Comparison of ENCODE assay signal across 11 mouse cellular contexts in genomic region chr5:112393741-112394414, GRCm38 (mm10). TPM values are rescaled to one million over a fixed set of nuclear protein-coding genes. Genes with fewer than 3 reads are reported as not detected.
DNase-seq lines count a peak whose midpoint lies in the region; ATAC-seq and TF ChIP-seq lines count a peak whose summit lies in the region.
"Had no signal": no experiment of that assay in that cellular context is flagged by ENCODE, and none has a peak within 500 bp of the region (broad histone marks: within the 10 kb centered on the region; RNA-seq: fewer than 3 reads in every experiment).

No protein-coding gene starts in this region.

- no peaks in the 10 kb centered on the region for H3K9me3 ChIP-seq in heart, embryonic 12.5 days (replicated peaks)
- H3K9me3 ChIP-seq in forebrain, postnatal 0 days (ENCODE audit: low read length): no peaks in the 10 kb centered on the region
- no peaks in the 10 kb centered on the region for H3K9me3 ChIP-seq in midbrain, embryonic 13.5 days

- DNase-seq in heart, adult 18-20 months: no peak
- peak; percentile 40 for DNase-seq in MN1 (ENCODE audit: low spot score)
- no peak for DNase-seq in forebrain, postnatal 0 days
- DNase-seq in frontal cortex, postnatal 10 days (ENCODE audit: low spot score in 2 of 2): no peak
- no peak for DNase-seq in gastrocnemius, postnatal 36 days
- DNase-seq in kidney, postnatal 36 days: no peak

- H3K27ac ChIP-seq in heart, embryonic 12.5 days (ENCODE audit: poor library complexity, severe bottlenecking): no peak overlapping the region
- 0 out of 2 replicates have a peak overlapping the region, but pooled peaks have one; percentile 92 for H3K27ac ChIP-seq in forebrain, postnatal 0 days (ENCODE audit: low read depth, low read length)
- H3K27ac ChIP-seq in midbrain, embryonic 13.5 days: peak overlapping the region; percentile 94
- H3K27ac ChIP-seq: liver, embryonic 14.5 days had no signal

- H3K36me3 ChIP-seq in heart, embryonic 12.5 days: no peaks in the 10 kb centered on the region
- peaks cover 20% of the 10 kb centered on the region for H3K36me3 ChIP-seq in forebrain, postnatal 0 days (ENCODE audit: insufficient read depth)
- peaks cover 29% of the 10 kb centered on the region for H3K36me3 ChIP-seq in midbrain, embryonic 13.5 days

- 0 out of 2 replicates have a peak, but pooled peaks cover 6% of the 10 kb centered on the region for H3K4me1 ChIP-seq in heart, embryonic 12.5 days (replicated peaks)
- H3K4me1 ChIP-seq in forebrain, postnatal 0 days (ENCODE audit: insufficient read depth): 0 out of 2 replicates have a peak, but pooled peaks cover 17% of the 10 kb centered on the region
- H3K4me1 ChIP-seq in midbrain, embryonic 13.5 days (replicated peaks): peaks cover 61% of the 10 kb centered on the region

- TF ChIP-seq CTCF in forebrain, postnatal 0 days (IDR thresholded peaks at IDR 0.05; ENCODE audit: low read depth): no peak

- H3K9ac ChIP-seq in heart, embryonic 12.5 days: peak overlapping the region; percentile 68; the same call in 1 of the 2 replicates
- peak overlapping the region; percentile 60 for H3K9ac ChIP-seq in forebrain, postnatal 0 days
- H3K9ac ChIP-seq in midbrain, embryonic 13.5 days (replicated peaks): peak overlapping the region; percentile 86
- H3K9ac ChIP-seq: liver, embryonic 14.5 days had no signal

- peak overlapping the region; percentile 68 for H3K4me3 ChIP-seq in heart, embryonic 12.5 days
- H3K4me3 ChIP-seq in forebrain, postnatal 0 days (ENCODE audit: low read depth, low read length): peak overlapping the region; percentile 73
- H3K4me3 ChIP-seq in midbrain, embryonic 13.5 days (replicated peaks): peak overlapping the region; percentile 74

- intact Hi-C loops in gastrocnemius, postnatal 36 days (cut with DNase I): loop anchor here (10.0 kb wide), 1 partner anchor 1089 kb away; no protein-coding TSS in a partner anchor

- H3K27me3 ChIP-seq in heart, embryonic 12.5 days (replicated peaks): peaks cover 74% of the 10 kb centered on the region
- no peaks in the 10 kb centered on the region for H3K27me3 ChIP-seq in forebrain, postnatal 0 days (ENCODE audit: insufficient read depth, low read length)
- no peaks in the 10 kb centered on the region for H3K27me3 ChIP-seq in midbrain, embryonic 13.5 days

- ATAC-seq in heart, embryonic 12.5 days (ENCODE audit: insufficient number of reproducible peaks, low FRiP score): peak; percentile 36; the same call in 1 of the 2 replicates
- ATAC-seq in forebrain, postnatal 0 days: no peak
- ATAC-seq in midbrain, embryonic 13.5 days: peak; percentile 28

- WGBS in heart, embryonic 12.5 days: 9% methylated on average over 18 of the region's 18 CpGs
- 8% methylated on average over 18 of the region's 18 CpGs for WGBS in forebrain, postnatal 0 days
- WGBS in midbrain, embryonic 13.5 days: 9% methylated on average over 17 of the region's 18 CpGs

- peak overlapping the region; percentile 90 for H3K4me2 ChIP-seq in heart, embryonic 12.5 days
- peak overlapping the region; percentile 80 for H3K4me2 ChIP-seq in forebrain, postnatal 0 days (ENCODE audit: low read depth)
- peak overlapping the region; percentile 93 for H3K4me2 ChIP-seq in midbrain, embryonic 13.5 days (replicated peaks)

RNA-seq across cellular contexts. Expression of gene Asphd2, which starts 0.8 kb away (rescaled TPM):
- polyA plus RNA-seq in heart, embryonic 12.5 days (2016; fragmentation: Nextera tagmentation; extraction: Ambion mirVana): 3.0 and 3.4 TPM in 2 replicates
- under 1 TPM; 0.42 to 0.87 TPM for total RNA-seq in heart, adult 18-20 months (2021)
- total RNA-seq in forebrain, postnatal 0 days (2014; rRNA removed): 132 and 138 TPM in 2 replicates
- 128 and 132 TPM in 2 replicates for polyA plus RNA-seq in forebrain, postnatal 0 days (2015; fragmentation: Nextera tagmentation; extraction: Ambion mirVana)
- 37.8 and 47.6 TPM in 2 replicates for polyA plus RNA-seq in midbrain, embryonic 13.5 days (2015; fragmentation: Nextera tagmentation; extraction: Ambion mirVana)
- under 1 TPM; 0.36 to 0.74 TPM for total RNA-seq in gastrocnemius, postnatal 36 days (2021)
- total RNA-seq: CH12.LX had no signal

RNA-seq across cellular contexts. Expression of gene Gm6583, which starts 38.0 kb away (rescaled TPM):
- 0.10 and 0.24 TPM in 2 replicates for polyA plus RNA-seq in heart, embryonic 12.5 days (2016; fragmentation: Nextera tagmentation; extraction: Ambion mirVana)
- not detected for total RNA-seq in heart, adult 18-20 months (2021)
- not detected in 2 replicates for total RNA-seq in forebrain, postnatal 0 days (2014; rRNA removed)
- not detected in 2 replicates for polyA plus RNA-seq in forebrain, postnatal 0 days (2015; fragmentation: Nextera tagmentation; extraction: Ambion mirVana)
- polyA plus RNA-seq in midbrain, embryonic 13.5 days (2015; fragmentation: Nextera tagmentation; extraction: Ambion mirVana): 0.14 and 0.17 TPM in 2 replicates
- not detected for total RNA-seq in gastrocnemius, postnatal 36 days (2021)
- total RNA-seq: CH12.LX; common myeloid progenitor, adult 5-6 weeks had no signal

RNA-seq across cellular contexts. Expression of gene Hps4, which starts 51.0 kb away (rescaled TPM):
- 19.0 and 20.2 TPM in 2 replicates for polyA plus RNA-seq in heart, embryonic 12.5 days (2016; fragmentation: Nextera tagmentation; extraction: Ambion mirVana)
- 10 to 100 TPM; 10.5 to 12.4 TPM for total RNA-seq in heart, adult 18-20 months (2021)
- total RNA-seq in forebrain, postnatal 0 days (2014; rRNA removed): 24.6 and 25.4 TPM in 2 replicates
- polyA plus RNA-seq in forebrain, postnatal 0 days (2015; fragmentation: Nextera tagmentation; extraction: Ambion mirVana): 23.7 and 26.5 TPM in 2 replicates
- 42.6 and 43.5 TPM in 2 replicates for polyA plus RNA-seq in midbrain, embryonic 13.5 days (2015; fragmentation: Nextera tagmentation; extraction: Ambion mirVana)
- total RNA-seq in gastrocnemius, postnatal 36 days (2021): 1 to 10 TPM; 3.8 to 4.2 TPM

RNA-seq across cellular contexts. Expression of gene Srrd, which starts 51.0 kb away (rescaled TPM):
- polyA plus RNA-seq in heart, embryonic 12.5 days (2016; fragmentation: Nextera tagmentation; extraction: Ambion mirVana): 23.8 and 25.2 TPM in 2 replicates
- 10 to 100 TPM in 1 of 2 experiments, 1 to 10 TPM in 1; 6.8 to 10.0 TPM for total RNA-seq in heart, adult 18-20 months (2021)
- total RNA-seq in forebrain, postnatal 0 days (2014; rRNA removed): 61.5 and 67.9 TPM in 2 replicates
- polyA plus RNA-seq in forebrain, postnatal 0 days (2015; fragmentation: Nextera tagmentation; extraction: Ambion mirVana): 51.1 and 52.2 TPM in 2 replicates
- polyA plus RNA-seq in midbrain, embryonic 13.5 days (2015; fragmentation: Nextera tagmentation; extraction: Ambion mirVana): 50.6 and 53.8 TPM in 2 replicates
- total RNA-seq in gastrocnemius, postnatal 36 days (2021): 1 to 10 TPM; 2.8 to 3.4 TPM

RNA-seq across cellular contexts. Expression of gene Gm6588, which starts 55.3 kb away (rescaled TPM):
- polyA plus RNA-seq in heart, embryonic 12.5 days (2016; fragmentation: Nextera tagmentation; extraction: Ambion mirVana): not detected in 2 replicates
- not detected for total RNA-seq in heart, adult 18-20 months (2021)
- not detected in 2 replicates for total RNA-seq in forebrain, postnatal 0 days (2014; rRNA removed)
- 0.11 TPM in 1 of 2 replicates, not detected in the other for polyA plus RNA-seq in forebrain, postnatal 0 days (2015; fragmentation: Nextera tagmentation; extraction: Ambion mirVana)
- polyA plus RNA-seq in midbrain, embryonic 13.5 days (2015; fragmentation: Nextera tagmentation; extraction: Ambion mirVana): 1.5 and 1.7 TPM in 2 replicates
- not detected for total RNA-seq in gastrocnemius, postnatal 36 days (2021)
- total RNA-seq: CH12.LX; common myeloid progenitor, adult 5-6 weeks had no signal
- polyA plus RNA-seq: liver, embryonic 14.5 days had no signal

Comparison
In these comparisons a context has a peak if more than half of its experiments do, and no peak if none do; other contexts are left out.
1. RNA of gene Asphd2, which starts 0.8 kb away (total RNA-seq): 132 to 138 TPM in forebrain, postnatal 0 days; 0.42 to 0.87 TPM in heart, adult 18-20 months and 0.36 to 0.74 TPM in gastrocnemius, postnatal 36 days; every median in the first group is over 10 times any median in the second.
2. Peak in every context shown above with its lines, with median percentiles within 50 percentile points of each other: H3K4me2 ChIP-seq, H3K4me3 ChIP-seq and H3K9ac ChIP-seq.